ENCODE assay signal across 25 mouse cellular contexts in genomic region chr11:100360175-100360574, GRCm38 (mm10). TPM values are rescaled to one million over a fixed set of nuclear protein-coding genes. Genes with fewer than 3 reads are reported as not detected.
"Had no signal": no experiment of that assay in that cellular context is flagged by ENCODE, and none has a peak within 500 bp of the region (broad histone marks: within the 10 kb centered on the region; RNA-seq: fewer than 3 reads in every experiment).

No protein-coding gene starts in this region.

- H3K9ac ChIP-seq: kidney, embryonic 15.5 days; limb, embryonic 13.5 days; liver, embryonic 12.5 days; liver, embryonic 15.5 days; midbrain, embryonic 12.5 days; midbrain, embryonic 15.5 days; neural tube, embryonic 12.5 days; stomach, embryonic 15.5 days had no signal

- H3K4me2 ChIP-seq: kidney, embryonic 15.5 days; limb, embryonic 13.5 days; liver, embryonic 12.5 days; liver, embryonic 15.5 days; midbrain, embryonic 12.5 days; midbrain, embryonic 15.5 days; neural tube, embryonic 12.5 days; stomach, embryonic 15.5 days had no signal

- H3K27ac ChIP-seq: kidney, embryonic 15.5 days; limb, embryonic 10.5 days; limb, embryonic 13.5 days; liver, embryonic 12.5 days; liver, embryonic 15.5 days; macrophage; midbrain, embryonic 12.5 days; midbrain, embryonic 15.5 days; neural tube, embryonic 12.5 days; stomach, embryonic 15.5 days had no signal

- DNase-seq: kidney, adult 11 months; kidney, adult 8-10 months; kidney, postnatal 25 days; liver; lung, adult 18-20 months; retina, postnatal 1 day; right cerebral cortex, postnatal 25 days; spleen, adult 18-20 months; thymus, postnatal 25 days had no signal

- ATAC-seq: liver, embryonic 12.5 days; midbrain, embryonic 15.5 days had no signal

- H3K36me3 ChIP-seq: kidney, embryonic 15.5 days; limb, embryonic 10.5 days; limb, embryonic 13.5 days; liver, embryonic 12.5 days; liver, embryonic 15.5 days; midbrain, embryonic 12.5 days; midbrain, embryonic 15.5 days; neural tube, embryonic 12.5 days; stomach, embryonic 15.5 days had no signal

- H3K4me3 ChIP-seq: kidney, embryonic 15.5 days; limb, embryonic 10.5 days; limb, embryonic 13.5 days; liver, embryonic 12.5 days; liver, embryonic 15.5 days; midbrain, embryonic 12.5 days; midbrain, embryonic 15.5 days; neural tube, embryonic 12.5 days; stomach, embryonic 15.5 days had no signal

- H3K27me3 ChIP-seq: midbrain, embryonic 15.5 days had no signal

- H3K9me3 ChIP-seq: kidney, embryonic 15.5 days; limb, embryonic 10.5 days; limb, embryonic 13.5 days; liver, embryonic 12.5 days; liver, embryonic 15.5 days; midbrain, embryonic 12.5 days; midbrain, embryonic 15.5 days; neural tube, embryonic 12.5 days; stomach, embryonic 15.5 days had no signal

RNA-seq across cellular contexts. Expression of gene Hap1, which starts 4.2 kb away (rescaled TPM):
- total RNA-seq: megakaryocyte, adult 5-6 weeks had no signal
- polyA plus RNA-seq: macrophage had no signal

RNA-seq across cellular contexts. Expression of gene Gast, which starts 26.0 kb away (rescaled TPM):
- total RNA-seq: layer of hippocampus, postnatal 14 days; left cerebral cortex, postnatal 25 days; megakaryocyte, adult 5-6 weeks; neutrophil, adult 5-6 weeks had no signal
- polyA plus RNA-seq: kidney, embryonic 15.5 days; large intestine, adult 2 months; limb, embryonic 10.5 days; limb, embryonic 13.5 days; liver, embryonic 12.5 days; liver, embryonic 15.5 days; lung, embryonic 16.5 days; macrophage; neural tube, embryonic 12.5 days had no signal

RNA-seq across cellular contexts. Expression of gene P3h4, which starts 54.5 kb away (rescaled TPM):
- total RNA-seq: megakaryocyte, adult 5-6 weeks; neutrophil, adult 5-6 weeks had no signal
